ENCODE assay signal across 8 mouse cellular contexts in genomic region chr17:35848112-35848511, GRCm38 (mm10). TPM values are rescaled to one million over a fixed set of nuclear protein-coding genes. Genes with fewer than 3 reads are reported as not detected.
DNase-seq lines count a peak whose midpoint lies in the region; ATAC-seq and TF ChIP-seq lines count a peak whose summit lies in the region.

No protein-coding gene starts in this region.

- no peaks in the 10 kb centered on the region for H3K4me1 ChIP-seq in intestine, embryonic 15.5 days (replicated peaks)

- peak; percentile 1 for DNase-seq in CD4-positive, CD25-positive, alpha-beta regulatory T cell, adult 2 months (ENCODE audit: low read depth, low spot score)
- no peak for DNase-seq in layer of hippocampus, adult 2 months (ENCODE audit: low spot score in 2 of 2)
- no peak for DNase-seq in layer of hippocampus, postnatal 14 days (ENCODE audit: low spot score in 2 of 2)
- DNase-seq in 3T3-L1 (ENCODE audit: low read depth, low spot score): peak; percentile 54
- DNase-seq in yolk sac, embryonic 10.5 days (ENCODE audit: low spot score): no peak
- DNase-seq in spleen, postnatal 14 days (ENCODE audit: low spot score in 2 of 2): no peak

- H3K4me2 ChIP-seq in intestine, embryonic 15.5 days (replicated peaks): no peak overlapping the region

- no peak overlapping the region for H3K4me3 ChIP-seq in layer of hippocampus, adult 2 months
- no peak overlapping the region for H3K4me3 ChIP-seq in intestine, embryonic 15.5 days (replicated peaks)

- no peaks in the 10 kb centered on the region for H3K27me3 ChIP-seq in intestine, embryonic 15.5 days (replicated peaks)

- ATAC-seq in CD4-positive, CD25-positive, alpha-beta regulatory T cell, adult 4 months: no peak
- peak; percentile 56 for ATAC-seq in intestine, embryonic 15.5 days

- WGBS in intestine, embryonic 15.5 days: 46% methylated on average over 1 of the region's 1 CpGs

- H3K27ac ChIP-seq in layer of hippocampus, adult 2 months: no peak overlapping the region
- H3K27ac ChIP-seq in intestine, embryonic 15.5 days: no peak overlapping the region

- TF ChIP-seq CTCF in layer of hippocampus, adult 2 months (conservative IDR thresholded peaks at IDR 0.05): peak; percentile 47

- H3K36me3 ChIP-seq in intestine, embryonic 15.5 days: peaks cover 58% of the 10 kb centered on the region

- H3K9me3 ChIP-seq in intestine, embryonic 15.5 days: no peaks in the 10 kb centered on the region

- no peak overlapping the region for H3K9ac ChIP-seq in intestine, embryonic 15.5 days

RNA-seq across cellular contexts. Expression of gene Mdc1, which starts 6.8 kb away (rescaled TPM):
- 10 to 100 TPM; 10.9 to 13.2 TPM for polyA plus RNA-seq in CD4-positive, CD25-positive, alpha-beta regulatory T cell, adult 4 months (2017; shearing (Covaris generic))
- total RNA-seq in layer of hippocampus, adult 2 months (2021): 10 to 100 TPM; 16.9 to 18.4 TPM
- 10 to 100 TPM; 13.6 to 15.0 TPM for total RNA-seq in layer of hippocampus, postnatal 14 days (2021)
- 14.9 and 16.1 TPM in 2 replicates for polyA plus RNA-seq in intestine, embryonic 15.5 days (2015; fragmentation: Nextera tagmentation; extraction: Ambion mirVana)

RNA-seq across cellular contexts. Expression of gene Tubb5, which starts 10.0 kb away (rescaled TPM):
- 100 to 1,000 TPM; 564 to 602 TPM for polyA plus RNA-seq in CD4-positive, CD25-positive, alpha-beta regulatory T cell, adult 4 months (2017; shearing (Covaris generic))
- 100 to 1,000 TPM; 355 to 363 TPM for total RNA-seq in layer of hippocampus, adult 2 months (2021)
- 100 to 1,000 TPM; 615 to 684 TPM for total RNA-seq in layer of hippocampus, postnatal 14 days (2021)
- 729 and 776 TPM in 2 replicates for polyA plus RNA-seq in intestine, embryonic 15.5 days (2015; fragmentation: Nextera tagmentation; extraction: Ambion mirVana)

RNA-seq across cellular contexts. Expression of gene Nrm, which starts 13.0 kb away (rescaled TPM):
- 10 to 100 TPM; 35.5 to 43.5 TPM for polyA plus RNA-seq in CD4-positive, CD25-positive, alpha-beta regulatory T cell, adult 4 months (2017; shearing (Covaris generic))
- total RNA-seq in layer of hippocampus, adult 2 months (2021): 1 to 10 TPM; 1.7 to 1.8 TPM
- 1 to 10 TPM; 3.9 to 4.7 TPM for total RNA-seq in layer of hippocampus, postnatal 14 days (2021)
- polyA plus RNA-seq in intestine, embryonic 15.5 days (2015; fragmentation: Nextera tagmentation; extraction: Ambion mirVana): 48.5 and 51.7 TPM in 2 replicates

RNA-seq across cellular contexts. Expression of gene Ppp1r18, which starts 17.3 kb away (rescaled TPM):
- 100 to 1,000 TPM; 222 to 223 TPM for polyA plus RNA-seq in CD4-positive, CD25-positive, alpha-beta regulatory T cell, adult 4 months (2017; shearing (Covaris generic))
- total RNA-seq in layer of hippocampus, adult 2 months (2021): 1 to 10 TPM; 8.7 to 9.8 TPM
- 10 to 100 TPM; 13.4 to 14.0 TPM for total RNA-seq in layer of hippocampus, postnatal 14 days (2021)
- 19.6 TPM in 2 replicates for polyA plus RNA-seq in intestine, embryonic 15.5 days (2015; fragmentation: Nextera tagmentation; extraction: Ambion mirVana)

RNA-seq across cellular contexts. Expression of gene Flot1, which starts 25.1 kb away (rescaled TPM):
- 10 to 100 TPM; 24.3 to 30.7 TPM for polyA plus RNA-seq in CD4-positive, CD25-positive, alpha-beta regulatory T cell, adult 4 months (2017; shearing (Covaris generic))
- 100 to 1,000 TPM; 124 to 128 TPM for total RNA-seq in layer of hippocampus, adult 2 months (2021)
- 100 to 1,000 TPM; 139 to 147 TPM for total RNA-seq in layer of hippocampus, postnatal 14 days (2021)
- 49.1 and 49.4 TPM in 2 replicates for polyA plus RNA-seq in intestine, embryonic 15.5 days (2015; fragmentation: Nextera tagmentation; extraction: Ambion mirVana)

Comparison
In these comparisons a context has a peak if more than half of its experiments do, and no peak if none do; other contexts are left out.
1. DNase-seq: peak in CD4-positive, CD25-positive, alpha-beta regulatory T cell, adult 2 months (single experiment) and 3T3-L1 (single experiment); none in layer of hippocampus, adult 2 months (0 of 2), layer of hippocampus, postnatal 14 days (0 of 2), yolk sac, embryonic 10.5 days (single experiment) and spleen, postnatal 14 days (0 of 2).